Mouse (Mus musculus) limb, embryonic 13.5 days (tissue): ENCODE data around the gene Gm4302. TPM values are rescaled to one million over a fixed set of nuclear protein-coding genes. Genes with fewer than 3 reads are reported as not detected.
"Not testable (repeated sequence)": the region's sequence is repeated elsewhere in the genome, so short reads cannot be mapped to it uniquely, and the experiment has no call there.

ENCODE experiments used
- ATAC-seq: fragments of 200-750 bp; cut with Nextera tagmentation; 2 replicates; pipeline ENCODE4 v1.8.0; 2017; ENCODE audit warnings: low read depth, moderate number of reproducible peaks, moderate TSS enrichment; ENCODE audit not compliant: low FRiP score
- H3K27ac ChIP-seq: fragments of 300-500 bp; sonication (generic); 2 replicates; pipeline ENCODE4 v1.5.1; 2015; ENCODE audit warnings: inconsistent platforms, mild to moderate bottlenecking, moderate library complexity
- H3K27me3 ChIP-seq: fragments of 300-500 bp; sonication (generic); 2 replicates; pipeline ENCODE4 v1.6.1; 2015; ENCODE audit warnings: mild to moderate bottlenecking, inconsistent platforms
- H3K36me3 ChIP-seq: fragments of 300-500 bp; sonication (generic); 2 replicates; pipeline ENCODE4 v1.6.1; 2015; ENCODE audit warnings: inconsistent platforms, mild to moderate bottlenecking, moderate library complexity
- H3K4me1 ChIP-seq: fragments of 300-500 bp; sonication (generic); 2 replicates; pipeline ENCODE4 v1.6.1; 2015; ENCODE audit warnings: inconsistent platforms
- H3K4me2 ChIP-seq: fragments of 300-500 bp; sonication (generic); replicated peaks from 2 replicates; pipeline ENCODE4 v1.6.1; 2015; ENCODE audit warnings: inconsistent platforms, mild to moderate bottlenecking, moderate library complexity
- H3K4me3 ChIP-seq: fragments of 300-500 bp; sonication (generic); 2 replicates; pipeline ENCODE4 v1.5.1; 2015; ENCODE audit warnings: moderate library complexity, mild to moderate bottlenecking, inconsistent platforms
- H3K9ac ChIP-seq: fragments of 300-500 bp; sonication (generic); 2 replicates; pipeline ENCODE4 v1.6.1; 2015; ENCODE audit warnings: mild to moderate bottlenecking, inconsistent platforms
- H3K9me3 ChIP-seq: fragments of 300-500 bp; sonication (generic); 2 replicates; pipeline ENCODE4 v1.6.1; 2016; ENCODE audit warnings: inconsistent platforms
- WGBS: fragments of 180-500 bp; shearing (Covaris S2); methylation state at CpG from one replicate; pipeline ENCODE4 v1.1.7; 2015; 5-methylcytosine and 5-hydroxymethylcytosine counted together
- polyA plus RNA-seq: library from polyadenylated mRNA; unstranded; fragments of >200 nt; fragmentation: Nextera tagmentation; extraction: Ambion mirVana; gene quantifications from 2 replicates; pipeline ENCODE4 v1.2.1, GENCODE M21; 2015

Gm4302 gene
- polyA plus RNA-seq: not detected in 2 replicates

DNA sequence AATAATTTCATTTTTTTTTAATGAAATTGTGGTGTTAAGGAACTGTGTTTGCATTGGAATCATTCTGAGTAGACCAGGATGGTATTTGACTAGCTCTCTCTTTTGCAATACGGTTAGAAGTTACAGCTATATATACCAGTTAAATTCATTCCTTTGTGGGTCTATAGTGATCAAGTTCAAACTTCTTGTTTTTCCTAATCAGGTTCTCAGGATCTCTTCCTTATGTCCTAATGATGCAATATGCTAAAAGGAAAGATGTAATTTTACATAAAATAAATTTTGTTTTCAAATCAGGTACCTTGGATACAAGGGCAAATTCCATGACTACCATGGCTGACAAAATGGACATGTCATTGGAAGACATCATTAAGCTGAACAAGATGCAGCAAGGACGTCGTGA, at the start of gene Gm4302:
TSS of gene Gm4302 (plus strand) at position 301 of the 400 bp plus-strand sequence.
- H3K4me1 ChIP-seq, H3K36me3 ChIP-seq, H3K4me2 ChIP-seq, H3K9ac ChIP-seq, H3K4me3 ChIP-seq, H3K27me3 ChIP-seq, H3K9me3 ChIP-seq, ATAC-seq, H3K27ac ChIP-seq: not testable (repeated sequence)
- no CpG with 5 or more reads among the region's 3 CpGs for WGBS

DNA sequence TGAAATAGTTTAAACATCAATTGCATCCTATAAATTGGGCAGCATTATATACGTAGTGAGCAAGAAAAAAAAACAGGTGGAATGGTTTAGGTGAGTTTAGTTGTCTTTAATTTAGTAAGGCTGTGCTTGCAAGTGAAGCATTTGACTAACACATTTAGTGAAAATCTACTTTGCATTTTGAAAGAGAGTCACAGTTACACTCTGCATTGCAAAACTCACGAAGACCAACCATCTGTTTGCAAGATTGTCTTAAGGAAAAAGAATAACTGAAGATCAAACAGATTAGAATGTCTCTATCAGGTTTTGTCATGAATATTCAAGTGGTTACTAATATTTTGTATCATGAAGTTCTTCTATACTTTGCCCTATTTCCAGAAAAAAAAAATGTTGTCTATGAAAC, 44.5 kb upstream of the Gm4302 start:
- no peaks in the 10 kb centered on the region for H3K4me1 ChIP-seq
- H3K9me3 ChIP-seq: no peaks in the 10 kb centered on the region
- H3K27ac ChIP-seq: no peak overlapping the region
- WGBS: 69% methylated on average over 2 of the region's 2 CpGs
- ATAC-seq: no peak
- no peak overlapping the region for H3K4me3 ChIP-seq
- H3K9ac ChIP-seq: no peak overlapping the region
- H3K4me2 ChIP-seq: no peak overlapping the region
- H3K27me3 ChIP-seq: no peaks in the 10 kb centered on the region
- no peaks in the 10 kb centered on the region for H3K36me3 ChIP-seq

- H3K27ac ChIP-seq, H3K9ac ChIP-seq, H3K9me3 ChIP-seq, H3K4me1 ChIP-seq, H3K4me3 ChIP-seq, H3K4me2 ChIP-seq, H3K27me3 ChIP-seq, ATAC-seq, H3K36me3 ChIP-seq: not testable (repeated sequence)
Observed at GRCm38 (mm10) chr10:100300106-100300505, 40.5 kb upstream of the Gm4302 start.

- WGBS: no CpG with 5 or more reads among the region's 2 CpGs
- H3K27me3 ChIP-seq, H3K9ac ChIP-seq, ATAC-seq, H3K36me3 ChIP-seq, H3K9me3 ChIP-seq, H3K4me3 ChIP-seq, H3K4me1 ChIP-seq, H3K4me2 ChIP-seq, H3K27ac ChIP-seq: not testable (repeated sequence)
Observed at GRCm38 (mm10) chr10:100335376-100335775, 5.3 kb upstream of the Gm4302 start, which contains the start of gene Gm4301. TSS of gene Gm4301 (plus strand) at chr10:100335676.

- not testable (repeated sequence) for H3K4me3 ChIP-seq, H3K9ac ChIP-seq, H3K27ac ChIP-seq, H3K4me2 ChIP-seq, H3K9me3 ChIP-seq, H3K4me1 ChIP-seq, H3K36me3 ChIP-seq, ATAC-seq, H3K27me3 ChIP-seq
- no CpG with 5 or more reads among the region's 3 CpGs for WGBS
Observed at GRCm38 (mm10) chr10:100345672-100346071, 5.0 kb downstream of the Gm4302 start, which contains the start of gene Gm4303. TSS of gene Gm4303 (plus strand) at chr10:100345972.

- not testable (repeated sequence) for H3K27me3 ChIP-seq, H3K4me2 ChIP-seq, H3K27ac ChIP-seq, H3K4me3 ChIP-seq, ATAC-seq, H3K9me3 ChIP-seq, H3K9ac ChIP-seq, H3K36me3 ChIP-seq, H3K4me1 ChIP-seq
- WGBS: no CpG with 5 or more reads among the region's 3 CpGs
Observed at GRCm38 (mm10) chr10:100350793-100351192, 10.2 kb downstream of the Gm4302 start, which contains the start of gene Gm4305. TSS of gene Gm4305 (plus strand) at chr10:100351093.

DNA sequence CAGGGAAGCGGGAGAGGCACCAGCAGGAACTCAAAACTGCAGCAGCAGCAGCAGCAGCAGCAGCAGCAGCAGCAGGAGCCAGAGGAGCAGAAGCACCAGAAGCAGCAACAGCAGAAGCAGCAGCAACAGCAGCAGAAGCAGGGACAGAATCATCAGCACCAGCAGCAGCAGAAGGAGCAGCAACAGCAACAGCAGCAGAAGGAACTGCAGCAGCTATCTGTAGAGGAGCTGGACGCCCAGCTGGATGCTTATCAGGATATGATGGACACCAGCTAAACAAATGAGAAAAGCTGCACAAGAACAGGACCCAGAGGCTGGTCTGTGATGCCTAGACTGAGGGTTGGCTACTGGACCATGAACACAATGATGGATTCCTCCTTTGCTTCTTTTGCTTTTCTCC, 16.2 kb downstream of the Gm4302 start:
- H3K9me3 ChIP-seq, H3K27me3 ChIP-seq, ATAC-seq, H3K9ac ChIP-seq, H3K4me1 ChIP-seq, H3K36me3 ChIP-seq, H3K4me2 ChIP-seq, H3K4me3 ChIP-seq, H3K27ac ChIP-seq: not testable (repeated sequence)
- 82% methylated on average over 2 of the region's 2 CpGs for WGBS

DNA sequence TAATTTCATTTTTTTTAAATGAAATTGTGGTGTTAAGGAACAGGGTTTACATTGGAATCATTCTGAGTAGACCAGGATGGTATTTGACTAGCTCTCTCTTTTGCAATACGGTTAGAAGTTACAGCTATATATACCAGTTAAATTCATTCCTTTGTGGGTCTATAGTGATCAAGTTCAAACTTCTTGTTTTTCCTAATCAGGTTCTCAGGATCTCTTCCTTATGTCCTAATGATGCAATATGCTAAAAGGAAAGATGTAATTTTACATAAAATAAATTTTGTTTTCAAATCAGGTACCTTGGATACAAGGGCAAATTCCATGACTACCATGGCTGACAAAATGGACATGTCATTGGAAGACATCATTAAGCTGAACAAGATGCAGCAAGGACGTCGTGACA, 20.4 kb downstream of the Gm4302 start, which contains the start of gene Gm4307:
TSS of gene Gm4307 (plus strand) at position 301 of the 400 bp plus-strand sequence.
- not testable (repeated sequence) for H3K9me3 ChIP-seq
- no CpG with 5 or more reads among the region's 3 CpGs for WGBS

GRCm38 (mm10) chr10:100382460-100382859, 41.8 kb downstream of the Gm4302 start, which contains the start of gene Gm4312:
TSS of gene Gm4312 (minus strand) at chr10:100382560.
- not testable (repeated sequence) for H3K36me3 ChIP-seq, H3K9ac ChIP-seq, H3K27ac ChIP-seq, H3K4me2 ChIP-seq, H3K9me3 ChIP-seq, H3K4me1 ChIP-seq, ATAC-seq, H3K4me3 ChIP-seq, H3K27me3 ChIP-seq
- no CpG with 5 or more reads among the region's 2 CpGs for WGBS

More for the DNA sequence above, 20.4 kb downstream of the Gm4302 start, which contains the start of gene Gm4307:
- H3K27me3 ChIP-seq, H3K4me3 ChIP-seq, H3K4me1 ChIP-seq, ATAC-seq, H3K4me2 ChIP-seq, H3K9ac ChIP-seq, H3K36me3 ChIP-seq, H3K27ac ChIP-seq: not testable (repeated sequence)

Other genes starting within 250 kb of the Gm4302 start
- not detected in 2 replicates for gene Gm4301, start 5.2 kb upstream of the Gm4302 start, polyA plus RNA-seq
- not detected in 2 replicates for gene Gm4303, start 5.1 kb downstream of the Gm4302 start, polyA plus RNA-seq
- gene Gm4305, start 10.3 kb downstream of the Gm4302 start, polyA plus RNA-seq: not detected in 2 replicates
- gene Gm4307, start 20.5 kb downstream of the Gm4302 start, polyA plus RNA-seq: not detected in 2 replicates
- gene Gm4312, start 41.7 kb downstream of the Gm4302 start, polyA plus RNA-seq: not detected in 2 replicates
- 21.4 and 22.9 TPM in 2 replicates for gene Tmtc3, start 146.5 kb downstream of the Gm4302 start, polyA plus RNA-seq
- gene Cep290, start 146.7 kb downstream of the Gm4302 start, polyA plus RNA-seq: 5.6 and 6.3 TPM in 2 replicates
- gene 4930430F08Rik, start 249.6 kb downstream of the Gm4302 start, polyA plus RNA-seq: 7.9 and 9.0 TPM in 2 replicates
- gene 1700017N19Rik, start 249.6 kb downstream of the Gm4302 start, polyA plus RNA-seq: not detected in 2 replicates